Mouse (Mus musculus): ENCODE data around the gene Rtbdn. TPM values are rescaled to one million over a fixed set of nuclear protein-coding genes. Genes with fewer than 3 reads are reported as not detected.
"Not testable (repeated sequence)": the region's sequence is repeated elsewhere in the genome, so short reads cannot be mapped to it uniquely, and the experiment has no call there.

The Rtbdn gene
- 0.44 and 0.58 TPM in 2 replicates for polyA plus RNA-seq (2016; fragmentation: Nextera tagmentation; extraction: Ambion mirVana)

- H3K27me3 ChIP-seq (ENCODE audit: low read depth, poor library complexity, severe bottlenecking): peaks cover 97% of the 10 kb centered on the region
- DNase-seq (ENCODE audit: low spot score): no peak
- H3K27ac ChIP-seq: no peak within 1 kb of the TSS
Observed at GRCm38 (mm10) chr8:84946528-84947240, at the start of gene Rtbdn. TSS of gene Rtbdn (plus strand) at chr8:84946991.

GRCm38 (mm10) chr8:84901071-84901470, 45.7 kb upstream of the Rtbdn start:
- Histone ChIP-seq H3K9me3 (replicated peaks) (no peaks in the 10 kb centered on the region), H3K27ac (peak overlapping the region; percentile 19; the same call in 1 of the 2 replicates), H3K4me1 (peaks cover 18% of the 10 kb centered on the region), H3K27me3 (ENCODE audit: low read depth, poor library complexity, severe bottlenecking) (peaks cover 37% of the 10 kb centered on the region), H3K4me3 (no peak overlapping the region), H3K36me3 (no peaks in the 10 kb centered on the region)
- WGBS: 68% methylated on average over 4 of the region's 4 CpGs
- DNase-seq (ENCODE audit: low spot score): no peak

More at GRCm38 (mm10) chr8:84946528-84947240, at the start of gene Rtbdn:
- Histone ChIP-seq H3K4me1 (peaks cover 18% of the 10 kb centered on the region), H3K4me3 (peak within 1 kb of the TSS; percentile 59), H3K9me3 (replicated peaks) (no peaks in the 10 kb centered on the region), H3K36me3 (no peaks in the 10 kb centered on the region)
- 10% methylated on average over 17 of the region's 17 CpGs for WGBS

GRCm38 (mm10) chr8:84901752-84902151, 45.0 kb upstream of the Rtbdn start, which contains the start of gene Klf1:
TSS of gene Klf1 (plus strand) at chr8:84901928.
- Histone ChIP-seq H3K9me3 (replicated peaks) (no peaks in the 10 kb centered on the region), H3K4me1 (peaks cover 18% of the 10 kb centered on the region), H3K27me3 (ENCODE audit: low read depth, poor library complexity, severe bottlenecking) (peaks cover 37% of the 10 kb centered on the region), H3K4me3 (peak within 1 kb of the TSS; percentile 75), H3K36me3 (no peaks in the 10 kb centered on the region), H3K27ac (peak within 1 kb of the TSS; percentile 87)
- no peak for DNase-seq (ENCODE audit: low spot score)
- WGBS: 82% methylated on average over 3 of the region's 3 CpGs

- peak overlapping the region; percentile 87 for H3K27ac ChIP-seq
- peaks cover 37% of the 10 kb centered on the region for H3K27me3 ChIP-seq (ENCODE audit: low read depth, poor library complexity, severe bottlenecking)
- no peaks in the 10 kb centered on the region for H3K9me3 ChIP-seq (replicated peaks)
- 3% methylated on average over 24 of the region's 24 CpGs for WGBS
- peaks cover 18% of the 10 kb centered on the region for H3K4me1 ChIP-seq
- H3K4me3 ChIP-seq: peak overlapping the region; percentile 75
- no peak for DNase-seq (ENCODE audit: low spot score)
- no peaks in the 10 kb centered on the region for H3K36me3 ChIP-seq
Observed at GRCm38 (mm10) chr8:84902367-84902919, 44.3 kb upstream of the Rtbdn start.

GRCm38 (mm10) chr8:84902920-84903661, 43.7 kb upstream of the Rtbdn start:
- Histone ChIP-seq H3K27ac (peak overlapping the region; percentile 87), H3K27me3 (ENCODE audit: low read depth, poor library complexity, severe bottlenecking) (peaks cover 37% of the 10 kb centered on the region), H3K4me1 (peaks cover 19% of the 10 kb centered on the region), H3K4me3 (peak overlapping the region; percentile 75), H3K36me3 (no peaks in the 10 kb centered on the region), H3K9me3 (replicated peaks) (no peaks in the 10 kb centered on the region)
- DNase-seq (ENCODE audit: low spot score): peak; percentile 94
- under 1% methylated on average over 68 of the region's 68 CpGs for WGBS

GRCm38 (mm10) chr8:84904351-84904750, 42.4 kb upstream of the Rtbdn start:
- no peak overlapping the region for H3K4me3 ChIP-seq
- 86% methylated on average over 7 of the region's 7 CpGs for WGBS
- H3K36me3 ChIP-seq: no peaks in the 10 kb centered on the region
- H3K9me3 ChIP-seq (replicated peaks): no peaks in the 10 kb centered on the region
- H3K4me1 ChIP-seq: peaks cover 25% of the 10 kb centered on the region
- H3K27ac ChIP-seq: no peak overlapping the region
- DNase-seq (ENCODE audit: low spot score): no peak
- peaks cover 45% of the 10 kb centered on the region for H3K27me3 ChIP-seq (ENCODE audit: low read depth, poor library complexity, severe bottlenecking)

GRCm38 (mm10) chr8:84907037-84907436, 39.8 kb upstream of the Rtbdn start:
- Histone ChIP-seq H3K4me1 (peaks cover 32% of the 10 kb centered on the region), H3K27ac (no peak overlapping the region), H3K9me3 (replicated peaks) (no peaks in the 10 kb centered on the region), H3K4me3 (no peak overlapping the region), H3K36me3 (0 out of 2 replicates have a peak, but pooled peaks cover 5% of the 10 kb centered on the region), H3K27me3 (ENCODE audit: low read depth, poor library complexity, severe bottlenecking) (peaks cover 50% of the 10 kb centered on the region)
- WGBS: 93% methylated on average over 9 of the region's 9 CpGs
- no peak for DNase-seq (ENCODE audit: low spot score)

- Histone ChIP-seq H3K4me1 (peaks cover 34% of the 10 kb centered on the region), H3K9me3 (replicated peaks) (no peaks in the 10 kb centered on the region), H3K4me3 (no peak overlapping the region), H3K36me3 (0 out of 2 replicates have a peak, but pooled peaks cover 5% of the 10 kb centered on the region), H3K27me3 (ENCODE audit: low read depth, poor library complexity, severe bottlenecking) (peaks cover 50% of the 10 kb centered on the region), H3K27ac (no peak overlapping the region)
- DNase-seq (ENCODE audit: low spot score): no peak
- WGBS: 83% methylated on average over 8 of the region's 8 CpGs
Observed at GRCm38 (mm10) chr8:84907493-84907892, 39.3 kb upstream of the Rtbdn start.

GRCm38 (mm10) chr8:84907979-84908378, 38.8 kb upstream of the Rtbdn start:
- peak overlapping the region; percentile 77 for H3K27ac ChIP-seq
- not testable (repeated sequence) for H3K9me3 ChIP-seq (replicated peaks); DNase-seq (ENCODE audit: low spot score); H3K36me3 ChIP-seq
- H3K4me3 ChIP-seq: peak overlapping the region; percentile 65
- 37% methylated on average over 7 of the region's 7 CpGs for WGBS
- H3K27me3 ChIP-seq (ENCODE audit: low read depth, poor library complexity, severe bottlenecking): peaks cover 52% of the 10 kb centered on the region
- H3K4me1 ChIP-seq: peaks cover 34% of the 10 kb centered on the region

- H3K4me3 ChIP-seq: peak within 1 kb of the TSS; percentile 65
- H3K36me3 ChIP-seq: 0 out of 2 replicates have a peak, but pooled peaks cover 5% of the 10 kb centered on the region
- peaks cover 34% of the 10 kb centered on the region for H3K4me1 ChIP-seq
- H3K27me3 ChIP-seq (ENCODE audit: low read depth, poor library complexity, severe bottlenecking): peaks cover 58% of the 10 kb centered on the region
- peak; percentile 93 for DNase-seq (ENCODE audit: low spot score)
- peak within 1 kb of the TSS; percentile 79 for H3K27ac ChIP-seq
- no peaks in the 10 kb centered on the region for H3K9me3 ChIP-seq (replicated peaks)
- 2% methylated on average over 45 of the region's 45 CpGs for WGBS
Observed at GRCm38 (mm10) chr8:84908421-84909161, 38.2 kb upstream of the Rtbdn start, which contains the start of gene Dnase2a. TSS of gene Dnase2a (plus strand) at chr8:84908560.

GRCm38 (mm10) chr8:84909162-84909767, 37.5 kb upstream of the Rtbdn start:
- no peak for DNase-seq (ENCODE audit: low spot score)
- Histone ChIP-seq H3K4me1 (peaks cover 32% of the 10 kb centered on the region), H3K4me3 (peak overlapping the region; percentile 65), H3K27me3 (ENCODE audit: low read depth, poor library complexity, severe bottlenecking) (peaks cover 63% of the 10 kb centered on the region), H3K36me3 (0 out of 2 replicates have a peak, but pooled peaks cover 5% of the 10 kb centered on the region), H3K27ac (peak overlapping the region; percentile 79; the same call in 1 of the 2 replicates), H3K9me3 (replicated peaks) (no peaks in the 10 kb centered on the region)
- WGBS: 49% methylated on average over 20 of the region's 20 CpGs

- peaks cover 32% of the 10 kb centered on the region for H3K4me1 ChIP-seq
- H3K36me3 ChIP-seq: 0 out of 2 replicates have a peak, but pooled peaks cover 5% of the 10 kb centered on the region
- no peak for DNase-seq (ENCODE audit: low spot score)
- WGBS: 79% methylated on average over 5 of the region's 5 CpGs
- H3K4me3 ChIP-seq: no peak overlapping the region
- no peak overlapping the region for H3K27ac ChIP-seq
- peaks cover 64% of the 10 kb centered on the region for H3K27me3 ChIP-seq (ENCODE audit: low read depth, poor library complexity, severe bottlenecking)
- H3K9me3 ChIP-seq (replicated peaks): no peaks in the 10 kb centered on the region
Observed at GRCm38 (mm10) chr8:84909949-84910348, 36.8 kb upstream of the Rtbdn start.

All from limb, embryonic 10.5 days (tissue).